Mouse (Mus musculus) myocyte (in vitro differentiated cells): ENCODE results near the gene Sult5a1.

Experiments used
- MYOG ChIP-seq, 3 experiments: IDR thresholded peaks; one replicate each; pipeline ENCODE4 v1.6.1; 2011; ENCODE audit warnings: control low read depth in 2 of 3, low read depth in 2 of 3, mild to moderate bottlenecking in 2 of 3; ENCODE audit not compliant: insufficient read length in 2 of 3, control insufficient read depth in 1 of 3, insufficient read depth in 1 of 3
- POLR2A ChIP-seq: IDR thresholded peaks from one replicate; pipeline ENCODE4 v1.6.1; 2011; ENCODE audit warnings: low read depth, mild to moderate bottlenecking, control low read depth, moderate library complexity; ENCODE audit not compliant: insufficient read length

DNA sequence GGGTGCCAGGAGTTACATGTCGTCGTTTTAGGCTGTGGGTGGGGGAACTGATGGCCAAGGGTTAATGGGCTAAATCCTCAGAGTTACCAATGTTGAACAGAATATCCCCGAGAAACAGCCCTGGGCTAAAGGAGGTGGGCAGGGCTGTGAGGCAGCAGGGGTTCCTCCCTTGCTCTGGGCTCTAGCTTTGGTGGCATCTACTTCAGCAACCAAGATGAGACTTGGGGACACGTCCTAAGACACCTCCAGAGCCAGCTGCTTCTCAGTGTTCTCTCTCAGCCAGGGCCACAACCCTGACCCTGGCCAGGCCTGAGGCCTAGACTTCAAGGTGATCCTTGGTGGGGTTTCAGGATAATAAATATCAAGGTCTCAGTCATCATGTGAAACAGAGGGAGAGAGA is 19.4 kb downstream of the Sult5a1 start:
- TF ChIP-seq POLR2A (no peak), MYOG (IDR thresholded peaks at IDR 0.05; ENCODE audit: control insufficient read depth in 1 of 3, insufficient read depth in 1 of 3, insufficient read length in 2 of 3, low read depth in 2 of 3) (no peak)
